Mouse (Mus musculus) embryonic stem cell, embryonic (primary cell): ENCODE measurements around the gene Lad1.

Experiments
- CTCF ChIA-PET, 4 experiments: fragments of 300-600 bp in 2 of 4; fragments of 350-600 bp in 2 of 4; sonication (Branson Sonifier 250); formaldehyde crosslinking; loops; one replicate each; lab custom pipeline; 2022; ENCODE audit warnings: inconsistent platforms in 2 of 4; lab: Charles Lee
- POLR2A ChIA-PET, 4 experiments: fragments of 300-600 bp in 2 of 4; fragments of 350-600 bp in 2 of 4; sonication (Branson Sonifier 250); formaldehyde crosslinking; loops; one replicate each; lab custom pipeline; 2022; ENCODE audit warnings: antibody characterized with exemption in 4 of 4, inconsistent platforms in 1 of 4; lab: Charles Lee

The Lad1 gene

DNA sequence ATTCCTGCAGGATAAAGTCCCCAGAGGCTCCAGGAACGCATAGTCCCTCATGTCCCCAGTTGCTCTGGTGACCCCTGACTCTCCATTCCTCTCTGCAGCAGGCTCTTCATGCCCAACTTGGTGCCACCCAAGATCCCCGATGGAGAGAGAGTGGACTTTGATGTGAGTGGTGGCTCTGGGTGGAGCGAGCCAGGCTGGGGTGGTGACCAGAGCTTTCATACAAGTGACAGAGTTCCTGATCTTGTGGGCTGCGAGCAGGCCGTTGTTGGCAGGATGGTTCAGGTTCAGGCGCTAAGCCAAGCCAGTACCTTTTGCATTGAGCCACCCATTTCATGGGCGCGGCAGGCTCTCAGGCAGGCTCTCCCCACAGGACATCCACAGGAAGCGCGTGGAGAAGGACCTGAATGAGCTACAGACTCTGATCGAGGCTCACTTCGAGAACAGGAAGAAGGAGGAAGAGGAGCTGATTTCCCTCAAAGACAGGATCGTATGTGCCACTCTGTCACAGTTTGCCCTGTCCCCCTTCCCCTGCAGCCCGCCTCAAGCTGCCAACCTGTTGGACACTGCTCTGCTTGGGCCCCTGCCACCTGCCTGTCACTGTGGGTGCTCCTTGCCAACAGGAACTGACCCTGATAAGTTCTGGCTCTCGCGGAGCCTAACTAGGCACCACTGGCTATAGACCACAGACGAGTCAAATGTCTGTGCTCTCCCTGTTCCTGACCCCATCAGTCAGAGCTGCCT, 29.4 kb downstream of the Lad1 start:
- POLR2A ChIA-PET = interaction anchor here in 2 of 4 experiments (1.5 to 2.0 kb wide), 2 partner anchors 9 kb away, joined by 4 to 6 read pairs; no protein-coding TSS in a partner anchor
- CTCF ChIA-PET = interaction anchor here (0.6 to 6.6 kb wide), 71 partner anchors 8 to 590 kb away, joined by 3 to 77 read pairs (median 4); partner anchors contain the start of genes Tnnt2 (in 2 of the 4), Elf3 (in 1 of the 4) and Lmod1 (in 1 of the 4)

DNA sequence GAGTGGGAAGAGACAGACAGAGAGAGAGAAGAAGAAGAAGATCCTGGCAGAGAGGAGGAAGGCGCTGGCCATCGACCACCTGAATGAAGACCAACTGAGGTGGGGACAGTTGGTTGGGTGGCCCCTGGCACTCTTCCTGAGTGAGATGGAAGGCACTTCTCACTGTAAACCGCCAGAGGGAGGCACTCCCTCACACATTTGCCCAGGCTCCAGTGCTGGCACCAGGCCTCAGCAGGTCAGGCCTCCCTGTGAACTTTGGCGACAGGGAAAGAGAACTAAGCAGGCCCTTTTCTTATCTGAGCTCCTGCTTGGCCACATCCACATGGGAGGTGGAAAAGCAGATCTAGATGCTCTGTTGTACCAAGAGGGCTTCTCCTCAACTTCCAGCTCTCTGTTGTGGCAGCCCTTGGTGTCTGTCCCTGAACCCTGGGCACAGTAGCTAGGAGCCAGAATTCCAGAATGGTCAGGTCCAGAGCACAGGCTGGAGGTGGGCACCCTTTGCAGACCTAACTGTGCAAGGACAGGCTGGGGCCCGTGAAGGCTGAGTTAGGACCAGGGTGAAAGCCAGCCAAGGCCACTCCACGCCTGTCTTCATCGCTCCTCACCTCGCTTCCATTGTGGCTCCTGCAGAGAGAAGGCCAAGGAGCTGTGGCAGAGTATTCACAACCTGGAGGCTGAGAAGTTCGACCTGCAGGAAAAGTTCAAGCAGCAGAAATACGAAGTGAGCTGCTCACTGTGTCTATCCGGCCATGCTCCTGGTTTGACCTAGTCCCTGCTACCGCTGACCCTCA, 32.5 kb downstream of the Lad1 start:
- POLR2A ChIA-PET = interaction anchor here in 1 of 4 experiments (0.5 to 2.0 kb wide), 5 partner anchors 11 to 1644 kb away, joined by 3 to 8 read pairs (median 4); no protein-coding TSS in a partner anchor
- CTCF ChIA-PET = interaction anchor here (0.6 to 6.6 kb wide), 18 partner anchors 32 to 1373 kb away, joined by 3 to 77 read pairs (median 3); partner anchors contain the start of genes Ascl5 (in 1 of the 4) and Csrp1 (in 1 of the 4)

DNA sequence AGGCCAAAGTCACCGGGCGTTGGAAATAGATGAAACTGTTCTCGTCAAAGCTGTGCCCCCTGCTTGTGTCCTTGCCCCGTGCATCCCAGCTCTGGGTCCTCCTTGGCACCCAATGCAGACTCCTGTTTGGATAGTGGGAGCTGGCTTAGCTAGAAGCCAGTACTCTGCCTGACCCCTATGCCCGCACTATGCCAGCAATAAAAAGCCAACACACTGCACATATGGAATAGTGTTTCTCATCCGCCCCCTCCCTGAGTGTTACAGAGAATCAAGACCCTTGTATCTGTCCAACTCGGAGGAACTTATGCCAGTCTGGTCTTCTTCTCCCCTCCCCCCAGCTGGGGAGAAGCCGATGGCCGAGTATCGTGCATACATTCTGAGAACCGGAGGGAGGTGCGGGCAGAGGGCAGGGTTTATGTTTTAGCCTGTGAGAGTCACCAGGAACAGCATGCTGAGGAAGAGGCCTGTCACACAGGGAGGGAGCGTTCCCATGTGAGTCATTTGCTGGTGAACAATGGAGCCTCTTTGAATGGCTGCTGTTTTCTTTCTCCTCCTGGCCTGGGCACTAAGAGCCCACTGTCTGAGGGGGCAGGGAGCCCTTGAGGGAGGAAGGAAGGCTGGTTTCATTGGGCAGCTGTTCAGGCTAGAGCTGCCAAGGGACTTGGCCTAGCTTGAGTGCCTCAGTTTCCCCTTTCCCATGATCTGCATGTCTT, 33.8 kb downstream of the Lad1 start:
- CTCF ChIA-PET = interaction anchor here (0.6 to 6.6 kb wide), 16 partner anchors 15 to 199 kb away, joined by 3 to 77 read pairs (median 3); partner anchors contain the start of gene Csrp1 (in 1 of the 4)

DNA sequence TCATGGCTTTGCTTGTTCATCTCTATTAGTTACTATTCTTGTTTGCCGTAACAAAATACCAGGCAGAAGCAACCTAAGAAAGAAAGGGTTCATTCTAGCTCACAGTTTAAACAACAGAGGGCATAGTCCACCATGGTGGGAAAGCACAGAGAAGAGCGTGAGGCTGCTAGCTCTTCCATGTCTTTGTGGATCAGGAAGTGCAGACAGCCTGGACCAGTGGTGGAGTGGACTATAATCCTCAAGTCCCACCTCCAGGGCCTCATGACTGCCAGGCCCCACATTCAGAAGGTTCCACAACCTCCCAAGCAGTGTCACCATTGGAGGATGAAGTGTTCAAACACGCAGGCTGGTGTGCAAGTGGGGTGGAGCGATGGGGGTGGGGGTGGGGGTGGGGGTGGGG, 34.8 kb downstream of the Lad1 start:
- POLR2A ChIA-PET = interaction anchor here in 1 of 4 experiments (2.0 kb wide), 1 partner anchor 8 kb away, joined by 8 read pairs; no protein-coding TSS in a partner anchor
- CTCF ChIA-PET = interaction anchor here in 3 of 4 experiments (0.8 to 6.6 kb wide), 4 partner anchors 29 to 94 kb away, joined by 3 to 77 read pairs (median 4); no protein-coding TSS in a partner anchor

More for the DNA sequence above, 33.8 kb downstream of the Lad1 start:
- POLR2A ChIA-PET = interaction anchor here in 2 of 4 experiments (0.5 to 2.0 kb wide), 4 partner anchors 9 to 39 kb away, joined by 3 to 8 read pairs (median 4); no protein-coding TSS in a partner anchor

DNA sequence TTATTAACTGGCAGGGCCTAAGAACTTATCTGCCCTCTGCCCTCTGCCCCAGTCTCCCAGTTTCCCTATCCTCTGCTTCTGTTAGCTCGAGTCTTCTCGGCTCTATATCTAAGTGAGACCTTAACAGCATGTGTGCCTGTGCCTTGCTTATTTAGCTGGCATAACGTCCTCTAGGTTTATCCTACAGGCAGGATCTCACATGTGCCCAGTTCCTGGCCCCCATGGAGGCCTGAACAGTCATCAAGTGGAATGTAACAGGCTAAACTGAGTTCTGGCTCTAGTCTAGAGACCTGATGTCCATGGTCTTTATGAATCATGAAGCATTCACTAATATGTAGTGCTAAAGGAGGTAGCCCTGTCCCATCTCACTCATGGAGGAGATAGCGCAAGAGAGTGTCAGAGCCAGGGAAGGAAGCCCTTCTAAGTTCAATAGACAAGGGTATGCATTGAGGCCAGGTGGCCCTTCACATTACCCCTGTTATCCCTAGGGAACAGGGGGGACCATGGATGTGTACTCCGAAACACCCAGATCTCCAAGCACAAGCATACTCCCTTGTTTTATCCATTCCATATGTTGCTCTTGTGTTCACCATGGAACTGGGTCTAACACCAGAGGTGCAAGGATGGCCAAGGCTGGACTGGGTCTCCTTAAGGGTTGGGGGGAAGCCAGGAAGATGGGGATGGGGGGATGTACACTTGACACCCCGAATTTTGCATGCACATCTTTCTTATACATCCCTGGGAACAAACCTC, 36.4 kb downstream of the Lad1 start:
- ChIA-PET POLR2A (no interaction called here), CTCF (interaction anchor here in 2 of 4 experiments (1.4 to 4.8 kb wide), 2 partner anchors 8 kb away, joined by 3 to 40 read pairs; no protein-coding TSS in a partner anchor)

DNA sequence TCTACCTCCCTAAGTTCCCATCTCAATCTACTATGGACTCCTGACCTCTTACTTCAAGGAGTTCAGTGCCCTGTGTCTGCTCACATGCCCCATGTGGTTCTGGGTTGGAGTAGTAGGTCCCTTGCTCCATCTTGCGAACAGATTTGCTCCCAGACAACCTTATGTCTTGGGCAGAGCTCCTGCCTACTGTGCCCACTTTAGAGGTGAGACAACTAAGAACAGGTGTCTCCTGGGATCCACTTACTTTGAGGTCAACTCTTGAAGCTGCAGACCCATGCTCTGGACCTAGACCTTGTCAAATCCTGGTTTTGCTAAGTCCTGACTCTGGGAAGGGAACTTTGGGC, 36.9 kb downstream of the Lad1 start:
- POLR2A ChIA-PET = interaction anchor here in 2 of 4 experiments (1.3 to 1.5 kb wide), 2 partner anchors 64 to 87 kb away, joined by 3 to 4 read pairs; no protein-coding TSS in a partner anchor
- CTCF ChIA-PET = interaction anchor here in 3 of 4 experiments (0.6 to 4.8 kb wide), 7 partner anchors 8 to 90 kb away, joined by 3 to 40 read pairs (median 8); no protein-coding TSS in a partner anchor

DNA sequence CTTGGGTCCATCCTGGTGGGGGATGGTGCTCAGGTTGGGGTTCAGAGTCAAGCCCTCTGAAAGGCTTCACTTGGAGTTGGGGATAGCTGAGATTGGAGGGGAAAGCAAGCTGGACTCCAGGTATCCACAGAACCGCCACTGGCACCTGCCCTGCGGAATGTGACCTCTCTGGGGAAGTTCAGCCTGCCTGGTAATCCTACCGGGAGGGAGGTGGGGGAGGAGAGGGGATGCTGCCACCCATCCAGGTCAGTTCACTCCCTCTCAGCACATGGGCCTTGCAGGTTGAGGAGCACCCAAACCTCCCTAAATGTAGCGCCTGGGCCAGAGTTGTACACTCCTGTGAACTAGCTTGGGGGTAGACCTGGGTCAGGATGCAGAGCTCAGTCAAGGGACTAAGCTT, 37.7 kb downstream of the Lad1 start:
- CTCF ChIA-PET = interaction anchor here (0.6 to 4.8 kb wide), 18 partner anchors 9 to 471 kb away, joined by 3 to 40 read pairs (median 5); no protein-coding TSS in a partner anchor
- POLR2A ChIA-PET = interaction anchor here (0.6 to 1.7 kb wide), 14 partner anchors 8 to 127 kb away, joined by 3 to 8 read pairs (median 4); no protein-coding TSS in a partner anchor

DNA sequence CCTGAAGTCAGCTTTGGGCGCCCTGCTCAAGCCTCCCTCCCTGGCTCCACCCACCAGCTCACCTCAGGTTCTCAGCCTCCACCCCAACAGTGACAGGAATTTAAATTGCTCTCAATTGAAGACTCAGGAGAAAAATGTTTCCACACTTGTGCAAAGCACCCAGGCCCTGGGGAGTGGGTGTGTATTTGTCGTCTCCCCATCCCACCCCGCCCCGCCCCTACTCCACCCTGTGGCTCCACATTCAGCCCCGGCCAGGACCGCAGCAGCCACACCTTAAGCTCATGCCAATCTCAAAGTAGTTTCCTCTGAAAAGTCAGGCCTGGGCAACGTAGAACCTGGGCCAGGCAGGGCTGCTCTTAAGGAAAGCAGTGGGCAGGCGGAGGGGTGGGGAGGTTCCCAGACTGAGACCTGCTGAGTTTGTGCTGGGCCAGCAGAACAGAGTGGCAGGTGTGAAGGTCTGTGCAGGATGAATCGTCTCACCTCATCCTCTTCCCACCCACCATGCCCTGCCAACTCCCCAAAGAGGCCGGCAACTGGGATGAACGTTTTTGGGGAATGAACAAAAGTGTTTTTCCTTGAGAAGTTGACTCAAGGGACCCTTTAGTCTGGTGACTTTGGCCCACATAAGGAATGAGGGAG, 38.9 kb downstream of the Lad1 start:
- ChIA-PET POLR2A (interaction anchor here in 2 of 4 experiments (0.5 to 1.7 kb wide), 11 partner anchors 8 to 150 kb away, joined by 3 to 8 read pairs (median 3); no protein-coding TSS in a partner anchor), CTCF (interaction anchor here (0.5 to 4.8 kb wide), 17 partner anchors 10 to 318 kb away, joined by 3 to 40 read pairs (median 5); no protein-coding TSS in a partner anchor)

DNA sequence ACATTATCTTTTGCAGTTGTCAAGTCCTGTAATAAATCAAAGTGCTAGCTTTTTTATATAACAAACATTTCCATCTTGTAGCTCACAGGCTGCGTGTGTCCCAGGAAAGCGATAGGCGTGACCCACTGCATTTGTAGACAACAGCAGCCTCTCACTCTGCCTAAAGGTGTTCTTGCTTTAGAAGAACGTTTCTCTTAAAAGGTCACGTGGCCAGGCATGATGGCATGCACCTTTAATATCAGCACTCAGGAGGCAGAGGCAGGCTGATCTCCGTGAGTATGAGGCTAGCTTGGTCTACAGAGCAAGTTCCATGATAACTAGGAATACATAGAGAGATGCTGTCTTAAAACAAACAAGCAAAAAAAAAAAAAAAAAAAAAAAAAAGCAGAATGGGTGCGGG, 40.1 kb downstream of the Lad1 start:
- POLR2A ChIA-PET = interaction anchor here in 2 of 4 experiments (0.6 to 1.0 kb wide), 2 partner anchors 25 to 281 kb away, joined by 3 read pairs; no protein-coding TSS in a partner anchor
- CTCF ChIA-PET = interaction anchor here (0.6 to 4.8 kb wide), 10 partner anchors 11 to 193 kb away, joined by 3 to 40 read pairs (median 4); no protein-coding TSS in a partner anchor

DNA sequence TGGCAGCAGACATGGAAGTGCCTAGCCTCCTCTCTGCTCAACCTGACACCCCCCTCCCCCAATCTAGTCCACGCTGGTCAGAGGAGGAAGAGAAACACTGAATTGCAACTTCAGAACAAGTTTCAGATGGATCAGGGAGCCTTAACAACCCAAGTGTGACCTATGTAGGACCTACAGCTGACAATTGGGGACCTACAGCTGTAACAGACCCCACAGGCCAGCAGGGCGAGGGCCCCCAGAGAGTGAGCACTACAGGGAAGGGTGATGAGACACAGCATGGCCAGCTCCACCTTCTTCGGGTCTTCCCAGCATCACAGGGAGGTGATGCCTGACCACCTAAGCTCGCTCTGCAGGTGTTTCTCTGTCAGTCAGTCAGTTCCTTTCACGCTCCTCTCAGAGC, 42.7 kb downstream of the Lad1 start:
- ChIA-PET CTCF (interaction anchor here (0.5 to 2.5 kb wide), 9 partner anchors 11 to 299 kb away, joined by 3 to 7 read pairs (median 3); no protein-coding TSS in a partner anchor), POLR2A (interaction anchor here in 2 of 4 experiments (0.5 to 2.4 kb wide), 6 partner anchors 9 to 362 kb away, joined by 3 to 8 read pairs (median 4); no protein-coding TSS in a partner anchor)

DNA sequence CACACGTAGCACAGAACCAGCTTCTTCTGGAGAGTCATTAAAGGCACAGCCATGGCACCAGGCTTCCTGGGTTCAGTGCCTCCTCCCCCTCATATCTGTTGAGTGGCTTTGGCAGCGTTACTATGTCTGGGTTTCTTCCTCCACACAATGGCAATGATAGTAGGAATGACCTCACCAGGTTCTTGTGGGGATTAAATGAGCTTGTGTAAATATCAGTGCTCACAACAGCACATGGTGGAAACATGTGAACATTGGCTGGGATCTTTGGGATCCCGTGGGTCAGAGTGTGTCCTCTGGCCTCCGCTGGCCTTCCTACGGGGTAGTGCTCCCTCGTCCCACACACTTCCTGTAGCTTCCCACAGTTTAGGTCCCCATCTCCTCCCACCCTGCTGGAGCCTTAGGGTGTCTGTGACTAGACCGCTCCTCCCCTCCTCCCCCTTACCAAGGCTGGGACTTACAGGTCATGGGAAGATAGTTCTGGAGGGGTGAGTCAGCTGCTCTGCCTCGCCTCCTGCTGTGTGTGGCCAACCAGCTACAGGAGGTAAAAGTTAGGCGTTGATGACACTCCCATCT, 43.7 kb downstream of the Lad1 start:
- CTCF ChIA-PET = interaction anchor here (0.6 to 2.5 kb wide), 12 partner anchors 15 to 373 kb away, joined by 3 to 7 read pairs (median 4); no protein-coding TSS in a partner anchor
- POLR2A ChIA-PET = interaction anchor here in 1 of 4 experiments (1.6 to 2.4 kb wide), 2 partner anchors 10 to 21 kb away, joined by 4 to 8 read pairs; no protein-coding TSS in a partner anchor

DNA sequence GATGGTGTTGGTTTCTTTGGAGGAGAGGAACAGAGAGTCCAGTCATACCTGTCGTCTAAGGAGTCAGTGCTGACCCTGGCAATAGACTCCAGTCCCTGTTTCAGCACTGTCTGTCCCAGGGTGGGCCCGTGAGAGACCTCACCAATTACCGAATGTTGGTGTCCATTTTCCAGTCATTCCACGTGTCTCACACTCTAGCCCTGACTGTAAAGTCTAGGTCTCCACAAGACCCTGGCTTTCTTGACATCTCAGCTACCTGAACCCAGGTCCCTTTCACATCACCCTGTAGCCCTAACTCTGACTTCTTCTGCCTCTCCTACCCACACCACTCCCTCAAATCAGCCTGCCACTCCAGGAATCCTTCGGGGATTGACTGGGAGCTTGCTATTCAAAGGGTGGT, 44.2 kb downstream of the Lad1 start:
- ChIA-PET CTCF (interaction anchor here (0.6 to 1.9 kb wide), 7 partner anchors 15 to 374 kb away, joined by 3 to 7 read pairs (median 3); no protein-coding TSS in a partner anchor), POLR2A (interaction anchor here in 1 of 4 experiments (1.6 to 2.4 kb wide), 2 partner anchors 10 to 20 kb away, joined by 4 to 8 read pairs; no protein-coding TSS in a partner anchor)

DNA sequence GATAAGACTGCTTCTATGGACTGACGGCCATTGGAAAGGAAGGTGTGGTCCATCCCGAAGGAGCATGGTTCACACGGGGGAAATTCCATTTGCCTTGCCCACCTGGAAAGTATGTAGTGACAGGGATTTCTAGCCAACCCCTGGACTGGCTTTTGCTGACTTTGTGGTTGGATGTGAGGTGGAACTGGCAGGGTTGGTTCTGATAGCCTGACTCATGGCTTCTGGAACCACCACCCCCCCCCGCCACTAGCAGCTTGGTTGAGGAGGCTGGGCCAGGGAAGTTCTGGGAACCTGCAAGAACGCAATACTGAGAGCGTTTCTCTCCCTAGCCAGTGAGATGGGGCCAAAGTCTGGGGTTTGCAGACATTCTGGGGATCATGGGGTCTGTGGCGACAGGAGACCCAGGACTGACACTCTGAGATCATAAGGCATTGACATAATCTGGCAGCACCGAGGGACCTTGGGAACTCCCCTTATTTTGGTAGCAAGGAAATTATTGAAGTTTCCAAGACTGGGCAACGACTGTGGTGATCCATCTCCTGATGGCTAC, 45.5 kb downstream of the Lad1 start:
- ChIA-PET CTCF (interaction anchor here in 3 of 4 experiments (0.5 to 1.9 kb wide), 6 partner anchors 19 to 82 kb away, joined by 3 to 7 read pairs (median 4); no protein-coding TSS in a partner anchor), POLR2A (no interaction called here)

DNA sequence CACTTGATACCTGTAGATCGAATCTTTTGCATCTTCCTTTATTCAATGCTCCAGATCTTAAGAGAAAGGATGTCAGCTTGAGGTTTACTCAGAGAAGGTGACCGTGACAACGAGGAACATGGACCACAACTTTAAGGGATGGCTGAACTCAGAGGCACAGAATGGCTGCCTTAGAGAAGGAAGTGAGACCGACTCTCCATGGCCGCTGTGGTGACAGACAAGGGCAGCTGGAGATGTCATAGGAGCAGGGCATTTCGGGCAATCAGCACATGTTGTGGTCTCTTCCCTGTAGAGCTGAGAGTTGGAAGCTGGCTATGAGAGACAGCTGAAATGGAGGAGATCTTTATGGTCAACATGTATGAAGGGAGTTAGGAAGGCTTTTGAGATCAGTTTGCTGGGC, 46.4 kb downstream of the Lad1 start:
- CTCF ChIA-PET = interaction anchor here in 3 of 4 experiments (0.8 to 1.3 kb wide), 4 partner anchors 17 to 80 kb away, joined by 3 to 7 read pairs (median 6); no protein-coding TSS in a partner anchor
- POLR2A ChIA-PET = interaction anchor here in 1 of 4 experiments (1.2 kb wide), 1 partner anchor 8 kb away, joined by 6 read pairs; no protein-coding TSS in a partner anchor
